Mouse (Mus musculus): ENCODE measurements around the gene Zfp281. TPM values are rescaled to one million over a fixed set of nuclear protein-coding genes. Genes with fewer than 3 reads are reported as not detected.

The Zfp281 gene
- total RNA-seq, 1 experiment from 2014 or later: 22.3 TPM

Other genes starting within 250 kb of the Zfp281 start
- 10.4 and 15.7 TPM in 2 replicates for gene Ddx59, start 209.6 kb upstream of the Zfp281 start, total RNA-seq (2021)
- 1.6 and 2.7 TPM in 2 replicates for gene Kif14, start 158.6 kb upstream of the Zfp281 start, total RNA-seq (2021)

Data from adrenal gland, postnatal 25 days (tissue).